Mouse (Mus musculus) fat pad, adult 2 months (tissue): ENCODE data around the gene Neu1.
"Not testable (repeated sequence)": the region's sequence is repeated elsewhere in the genome, so short reads cannot be mapped to it uniquely, and the experiment has no call there.

Source experiments
- DNase-seq: peaks from one replicate; pipeline ENCODE4 v3.0.0-alpha.2; 2011; ENCODE audit warnings: low read depth, low spot score; ENCODE audit errors: extremely low read depth

The Neu1 gene

GRCm38 (mm10) chr17:34901948-34902347 lies 29.1 kb upstream of the Neu1 start:
- not testable (repeated sequence) for DNase-seq

GRCm38 (mm10) chr17:34902895-34903294 lies 28.2 kb upstream of the Neu1 start:
- DNase-seq: no peak

DNA sequence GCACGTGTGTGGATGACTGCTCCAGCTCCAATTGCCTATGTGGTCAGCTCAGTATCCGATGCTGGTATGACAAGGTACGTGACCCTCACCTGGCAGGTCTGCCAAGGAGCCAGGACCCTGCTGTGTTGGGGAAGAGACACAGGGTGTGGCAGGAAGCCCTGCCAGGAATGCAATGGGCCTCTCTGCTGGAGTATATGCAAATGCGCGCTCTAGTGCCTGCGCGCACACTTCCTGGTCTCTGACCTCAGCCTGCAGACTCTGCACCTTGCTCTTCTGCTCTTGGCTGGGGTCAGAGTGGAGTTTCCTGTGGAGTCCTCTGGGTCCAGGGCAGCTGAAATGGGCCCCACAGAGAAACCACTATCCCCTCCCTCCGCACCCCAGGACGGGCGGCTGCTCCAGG lies 20.1 kb upstream of the Neu1 start:
- no peak for DNase-seq

- DNase-seq: no peak
Observed at GRCm38 (mm10) chr17:34911945-34912351, 19.1 kb upstream of the Neu1 start.

DNA sequence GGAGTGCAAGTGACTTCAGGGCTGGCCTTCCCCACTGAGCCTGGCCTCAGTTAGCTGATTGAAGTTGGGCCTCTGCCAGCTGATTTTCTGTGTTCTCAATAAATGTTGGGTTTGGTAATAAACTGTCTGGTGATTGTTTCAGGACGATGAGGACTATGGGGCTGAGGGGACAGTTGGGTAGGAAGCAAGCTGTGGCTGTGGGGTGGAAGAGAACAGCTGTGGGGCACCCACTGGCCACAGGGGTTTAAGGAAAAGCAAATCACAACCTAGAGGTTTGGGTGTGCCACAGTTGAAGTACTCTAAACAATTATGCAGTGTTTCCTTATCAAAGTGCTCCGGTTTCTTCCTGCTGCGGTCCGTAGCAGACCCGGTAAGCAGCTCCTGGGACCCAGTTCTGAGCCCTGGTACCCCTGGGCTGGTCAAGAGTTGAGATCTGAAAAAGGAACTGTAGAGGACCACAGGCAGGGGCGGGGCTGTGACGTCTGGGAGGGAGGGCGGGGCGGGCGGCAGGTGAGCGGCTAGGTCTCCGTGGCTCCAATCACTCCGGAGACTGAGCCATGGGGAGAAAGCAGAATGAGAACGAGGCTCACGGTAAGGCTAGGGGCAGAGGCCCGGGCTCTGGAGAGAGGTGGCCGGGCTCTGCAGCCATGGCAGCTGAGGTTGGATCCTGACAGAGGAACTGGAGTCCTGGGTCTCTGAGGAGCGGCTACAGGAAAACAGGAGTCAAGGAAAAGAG lies 17.0 kb upstream of the Neu1 start, which contains the start of gene Slc44a4:
Slc44a4 (plus strand) TSS at position 537 of the 736 bp plus-strand sequence.
- no peak for DNase-seq

DNA sequence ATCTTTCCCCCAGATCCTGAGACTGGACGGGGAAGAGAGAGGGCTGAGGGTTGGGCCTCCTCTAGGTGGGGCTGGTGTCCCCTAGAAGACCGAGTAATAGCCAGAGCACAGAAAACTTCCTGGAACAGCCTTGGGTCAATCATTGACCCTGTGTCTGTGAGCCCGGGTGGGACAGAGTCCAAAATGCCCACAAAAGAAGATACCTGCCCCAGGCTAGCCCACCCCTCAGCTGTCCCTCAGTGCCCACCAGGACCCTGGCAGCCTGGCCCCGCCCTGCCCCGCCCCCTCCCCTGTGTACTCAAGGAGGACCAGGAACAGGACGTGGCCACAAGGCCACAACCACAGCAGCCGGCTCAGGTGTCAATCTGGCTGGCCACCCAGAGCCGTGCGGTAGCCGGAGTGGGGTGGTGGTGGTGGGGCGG lies 15.6 kb upstream of the Neu1 start:
- DNase-seq: no peak

GRCm38 (mm10) chr17:34916316-34916715 lies 14.7 kb upstream of the Neu1 start:
- DNase-seq: no peak

- DNase-seq: no peak
Observed at GRCm38 (mm10) chr17:34917188-34917587, 13.9 kb upstream of the Neu1 start.

DNA sequence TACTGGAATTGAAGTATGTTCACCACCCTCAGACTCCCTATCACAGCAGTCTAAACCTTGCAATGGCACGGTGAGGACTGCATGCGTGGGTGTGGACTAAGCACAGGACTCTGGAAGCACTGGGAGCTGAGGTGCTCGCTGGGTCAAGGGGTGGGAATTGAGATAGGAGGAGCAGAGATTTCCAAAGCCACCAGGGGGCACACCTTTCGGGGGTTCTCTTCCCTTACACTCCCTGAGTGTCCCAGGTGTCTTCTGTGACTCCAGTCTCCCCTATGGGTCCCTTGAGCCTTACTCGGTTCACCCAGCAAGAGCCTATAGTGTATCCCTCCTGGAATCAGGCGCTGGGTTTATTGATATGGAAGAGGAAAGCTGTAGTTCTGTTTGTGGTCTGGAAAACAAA lies 8.1 kb upstream of the Neu1 start:
- no peak for DNase-seq

- no peak for DNase-seq
Observed at GRCm38 (mm10) chr17:34924258-34924657, 6.8 kb upstream of the Neu1 start.

- no peak for DNase-seq
Observed at GRCm38 (mm10) chr17:34927306-34928019, 3.6 kb upstream of the Neu1 start.

- no peak for DNase-seq
Observed at GRCm38 (mm10) chr17:34928841-34929240, 2.2 kb upstream of the Neu1 start.

GRCm38 (mm10) chr17:34931735-34932098 lies 664 bp downstream of the Neu1 start:
- DNase-seq: no peak

DNA sequence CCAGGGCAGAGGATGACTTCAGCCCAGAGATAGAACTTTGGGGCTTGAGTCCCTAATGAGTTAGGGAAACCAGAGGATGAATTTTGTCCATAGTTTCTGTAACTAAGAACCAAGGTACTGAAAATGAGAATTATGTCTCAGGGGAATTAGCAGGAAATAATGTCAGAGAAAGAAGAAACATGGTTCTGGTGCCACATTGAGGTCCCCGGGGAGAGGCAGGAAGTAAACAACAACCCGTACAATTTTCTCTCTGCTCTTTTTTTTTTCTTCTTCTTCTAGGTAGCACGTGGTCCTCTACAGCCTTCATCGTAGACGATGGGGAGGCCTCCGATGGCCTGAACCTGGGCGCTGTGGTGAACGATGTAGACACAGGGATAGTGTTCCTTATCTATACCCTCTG lies 1.2 kb downstream of the Neu1 start:
- no peak for DNase-seq

DNA sequence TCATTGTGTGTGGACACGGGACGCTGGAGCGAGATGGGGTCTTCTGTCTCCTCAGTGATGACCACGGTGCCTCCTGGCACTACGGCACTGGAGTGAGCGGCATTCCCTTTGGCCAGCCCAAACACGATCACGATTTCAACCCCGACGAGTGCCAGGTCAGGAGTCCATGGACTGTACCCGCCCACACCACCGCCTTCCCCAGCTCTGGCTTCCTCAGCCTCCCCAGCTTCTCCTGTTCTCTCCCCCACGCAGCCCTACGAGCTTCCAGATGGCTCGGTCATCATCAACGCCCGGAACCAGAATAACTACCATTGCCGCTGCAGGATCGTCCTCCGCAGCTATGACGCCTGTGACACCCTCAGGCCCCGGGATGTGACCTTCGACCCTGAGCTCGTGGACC lies 3.0 kb downstream of the Neu1 start:
- DNase-seq: no peak

- no peak for DNase-seq
Observed at GRCm38 (mm10) chr17:34934830-34935229, 3.8 kb downstream of the Neu1 start.

DNA sequence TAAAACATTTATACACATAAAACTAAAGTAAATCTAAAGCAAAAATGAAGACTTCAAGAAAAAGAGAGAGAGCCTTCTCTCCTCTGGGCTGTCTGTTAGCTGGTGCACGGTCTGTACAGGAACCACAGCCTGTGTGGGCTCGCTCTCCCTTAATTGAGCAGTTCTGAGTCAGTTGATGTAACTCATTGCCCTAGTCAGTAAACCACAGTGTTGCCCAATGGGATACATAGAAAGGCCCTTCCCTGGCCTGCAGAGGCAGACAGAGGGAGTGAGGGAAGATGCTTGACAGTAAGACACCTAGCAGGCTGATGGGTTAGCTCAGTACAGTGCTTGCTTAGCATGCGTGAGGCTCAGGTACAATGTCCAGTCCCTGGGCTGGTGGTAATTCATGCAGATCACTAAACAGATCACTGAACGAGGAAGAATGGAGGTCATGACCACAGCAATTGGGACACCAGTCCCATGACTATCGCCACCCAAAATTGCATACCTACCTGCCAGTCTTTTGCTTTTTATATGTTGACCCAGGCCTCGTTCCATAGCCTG lies 7.0 kb downstream of the Neu1 start:
- no peak for DNase-seq

GRCm38 (mm10) chr17:34941344-34942041 lies 10.4 kb downstream of the Neu1 start:
- no peak for DNase-seq

GRCm38 (mm10) chr17:34943128-34943815 lies 12.2 kb downstream of the Neu1 start:
- DNase-seq: no peak

GRCm38 (mm10) chr17:34944362-34944761 lies 13.3 kb downstream of the Neu1 start:
- no peak for DNase-seq
